Mouse (Mus musculus) erythroblast, adult 5-6 weeks (primary cell): ENCODE measurements around the gene 4930402H24Rik. TPM values are rescaled to one million over a fixed set of nuclear protein-coding genes. Genes with fewer than 3 reads are reported as not detected.
A peak's percentile ranks its signal among the peaks of the same experiment; 100 is the strongest.
"Not testable (repeated sequence)": the region's sequence is repeated elsewhere in the genome, so short reads cannot be mapped to it uniquely, and the experiment has no call there.

ENCODE experiments used
- ATAC-seq: replicated peaks from 2 replicates; pipeline ENCODE4 v1.8.0; 2016; ENCODE audit warnings: moderate number of reproducible peaks, mild to moderate bottlenecking, moderate TSS enrichment, inconsistent platforms; ENCODE audit not compliant: poor library complexity, low FRiP score, severe bottlenecking
- total RNA-seq, 2 experiments: library from RNA; stranded (forward) in 1 of 2; stranded (reverse) in 1 of 2; fragments of 150-400 nt in 1 of 2; fragments of 200-764, 138-1000 nt in 1 of 2; gene quantifications; 2 replicates each; pipeline versions ENCODE4 v1.2.3 to v1.2.4; 2015 to 2017; ENCODE audit warnings: low replicate concordance in 2 of 2

Gene 4930402H24Rik
- total RNA-seq, 2 experiments from 2014 or later, result 4.2 to 8.2 TPM

GRCm38 (mm10) chr2:130870916-130871315 is 35.3 kb downstream of the 4930402H24Rik start:
- no peak for ATAC-seq

- ATAC-seq, result no peak
These were observed 44.1 kb downstream of the 4930402H24Rik start for GRCm38 (mm10) chr2:130862091-130862490.

- no peak for ATAC-seq
These were observed 53.2 kb downstream of the 4930402H24Rik start for GRCm38 (mm10) chr2:130852964-130853363.

- no peak for ATAC-seq
These were observed 54.6 kb downstream of the 4930402H24Rik start for GRCm38 (mm10) chr2:130851363-130852246.

- no peak for ATAC-seq
These were observed 56.5 kb downstream of the 4930402H24Rik start for GRCm38 (mm10) chr2:130849688-130850087.

- no peak for ATAC-seq
These were observed 57.9 kb downstream of the 4930402H24Rik start for GRCm38 (mm10) chr2:130848313-130848712.

- ATAC-seq, result no peak
These were observed 62.6 kb downstream of the 4930402H24Rik start for GRCm38 (mm10) chr2:130843623-130844022.

- no peak for ATAC-seq
These were observed 65.4 kb downstream of the 4930402H24Rik start for GRCm38 (mm10) chr2:130840846-130841245.

- peak; percentile 89 for ATAC-seq
These were observed 66.1 kb downstream of the 4930402H24Rik start for GRCm38 (mm10) chr2:130839874-130840661.

- ATAC-seq, result peak; percentile 60
These were observed 66.7 kb downstream of the 4930402H24Rik start for GRCm38 (mm10) chr2:130839528-130839873.

GRCm38 (mm10) chr2:130839084-130839483 is 67.1 kb downstream of the 4930402H24Rik start:
- peak; percentile 53 for ATAC-seq

- ATAC-seq, result no peak
These were observed 68.1 kb downstream of the 4930402H24Rik start for GRCm38 (mm10) chr2:130838131-130838530.

GRCm38 (mm10) chr2:130833699-130834098 is 72.5 kb downstream of the 4930402H24Rik start:
- ATAC-seq, result no peak

GRCm38 (mm10) chr2:130832582-130832981 is 73.6 kb downstream of the 4930402H24Rik start:
- no peak for ATAC-seq

GRCm38 (mm10) chr2:130832012-130832411 is 74.2 kb downstream of the 4930402H24Rik start:
- ATAC-seq, result no peak

- ATAC-seq, result no peak
These were observed 76.0 kb downstream of the 4930402H24Rik start for GRCm38 (mm10) chr2:130830236-130830635.

GRCm38 (mm10) chr2:130829496-130829895 is 76.7 kb downstream of the 4930402H24Rik start:
- ATAC-seq, result no peak

- ATAC-seq, result no peak
These were observed 77.5 kb downstream of the 4930402H24Rik start for GRCm38 (mm10) chr2:130828668-130829067.

GRCm38 (mm10) chr2:130828066-130828465 is 78.1 kb downstream of the 4930402H24Rik start:
- ATAC-seq, result not testable (repeated sequence)

- ATAC-seq, result no peak
These were observed 78.8 kb downstream of the 4930402H24Rik start for GRCm38 (mm10) chr2:130827410-130827809.
